Mouse (Mus musculus) liver, embryonic 15.5 days (tissue): ENCODE data around the gene Kcnk6. TPM values are rescaled to one million over a fixed set of nuclear protein-coding genes. Genes with fewer than 3 reads are reported as not detected.
"Not testable (repeated sequence)": the region's sequence is repeated elsewhere in the genome, so short reads cannot be mapped to it uniquely, and the experiment has no call there.

Experiments
- ATAC-seq: fragments of 200-750 bp; cut with Nextera tagmentation; 2 replicates; pipeline ENCODE4 v1.8.0; 2017; ENCODE audit warnings: moderate number of reproducible peaks, mild to moderate bottlenecking, moderate library complexity; ENCODE audit not compliant: insufficient read depth
- H3K27ac ChIP-seq: fragments of 300-500 bp; sonication (generic); replicated peaks from 2 replicates; pipeline ENCODE4 v1.5.1; 2015; ENCODE audit warnings: mild to moderate bottlenecking, inconsistent platforms
- H3K27me3 ChIP-seq: fragments of 300-500 bp; sonication (generic); 2 replicates; pipeline ENCODE4 v1.6.1; 2015; ENCODE audit warnings: mild to moderate bottlenecking, inconsistent platforms
- H3K36me3 ChIP-seq: fragments of 300-500 bp; sonication (generic); replicated peaks from 2 replicates; pipeline ENCODE4 v1.6.1; 2015; ENCODE audit warnings: moderate library complexity, mild to moderate bottlenecking, inconsistent platforms
- H3K4me1 ChIP-seq: fragments of 300-500 bp; sonication (generic); replicated peaks from 2 replicates; pipeline ENCODE4 v1.6.1; 2015; ENCODE audit warnings: inconsistent platforms
- H3K4me2 ChIP-seq: fragments of 300-500 bp; sonication (generic); 2 replicates; pipeline ENCODE4 v1.6.1; 2015; ENCODE audit warnings: moderate library complexity, mild to moderate bottlenecking, inconsistent platforms
- H3K4me3 ChIP-seq: fragments of 300-500 bp; sonication (generic); replicated peaks from 2 replicates; pipeline ENCODE4 v1.5.1; 2015; ENCODE audit warnings: mild to moderate bottlenecking, inconsistent platforms
- H3K9ac ChIP-seq: fragments of 300-500 bp; sonication (generic); 2 replicates; pipeline ENCODE4 v1.6.1; 2015; ENCODE audit warnings: moderate library complexity, mild to moderate bottlenecking, inconsistent platforms
- H3K9me3 ChIP-seq: fragments of 300-500 bp; sonication (generic); replicated peaks from 2 replicates; pipeline ENCODE4 v1.6.1; 2016; ENCODE audit warnings: inconsistent platforms
- WGBS: fragments of 180-500 bp; shearing (Covaris S2); methylation state at CpG from one replicate; pipeline ENCODE4 v1.1.7; 2015; ENCODE audit warnings: mixed read lengths; ENCODE audit not compliant: insufficient replicate concordance; 5-methylcytosine and 5-hydroxymethylcytosine counted together
- polyA plus RNA-seq: library from polyadenylated mRNA; unstranded; fragments of >200 nt; fragmentation: Nextera tagmentation; extraction: Ambion mirVana; gene quantifications from 2 replicates; pipeline ENCODE4 v1.2.1, GENCODE M21; 2015

Kcnk6 gene
- polyA plus RNA-seq, 1 experiment from 2014 or later, result 1.2 TPM

DNA sequence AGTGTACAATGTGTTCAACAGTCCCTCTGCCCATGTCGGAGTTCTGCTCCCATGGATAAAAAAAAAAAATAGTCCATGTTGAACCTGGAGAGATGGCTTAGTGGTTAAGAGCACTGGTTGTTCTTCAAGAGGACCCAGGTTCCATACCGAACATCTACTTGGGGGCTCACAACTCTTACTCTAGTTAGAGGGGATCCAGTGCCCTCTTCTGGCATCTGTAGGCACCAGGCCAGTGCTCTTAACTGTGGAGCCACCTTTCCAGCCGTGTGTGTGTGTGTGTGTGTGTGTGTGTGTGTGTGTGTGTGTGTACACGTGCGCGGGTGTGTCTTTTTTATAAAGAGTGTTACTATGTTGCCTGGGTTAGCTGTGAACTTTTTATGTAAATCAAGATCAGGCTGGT lies 29.7 kb downstream of the Kcnk6 start:
- Histone ChIP-seq H3K27me3 (no peaks in the 10 kb centered on the region), H3K4me2 (no peak overlapping the region), H3K9me3 (no peaks in the 10 kb centered on the region), H3K27ac (no peak overlapping the region), H3K4me3 (no peak overlapping the region), H3K36me3 (no peaks in the 10 kb centered on the region), H3K4me1 (no peaks in the 10 kb centered on the region), H3K9ac (no peak overlapping the region)
- 45% methylated on average over 6 of the region's 6 CpGs for WGBS
- no peak for ATAC-seq

GRCm38 (mm10) chr7:29194230-29194629 lies 38.1 kb downstream of the Kcnk6 start:
- H3K9me3 ChIP-seq, H3K4me2 ChIP-seq, H3K9ac ChIP-seq, H3K27me3 ChIP-seq, ATAC-seq, H3K27ac ChIP-seq, H3K4me1 ChIP-seq, H3K36me3 ChIP-seq, H3K4me3 ChIP-seq: not testable (repeated sequence)
- 79% methylated on average over 1 of the region's 1 CpGs for WGBS

DNA sequence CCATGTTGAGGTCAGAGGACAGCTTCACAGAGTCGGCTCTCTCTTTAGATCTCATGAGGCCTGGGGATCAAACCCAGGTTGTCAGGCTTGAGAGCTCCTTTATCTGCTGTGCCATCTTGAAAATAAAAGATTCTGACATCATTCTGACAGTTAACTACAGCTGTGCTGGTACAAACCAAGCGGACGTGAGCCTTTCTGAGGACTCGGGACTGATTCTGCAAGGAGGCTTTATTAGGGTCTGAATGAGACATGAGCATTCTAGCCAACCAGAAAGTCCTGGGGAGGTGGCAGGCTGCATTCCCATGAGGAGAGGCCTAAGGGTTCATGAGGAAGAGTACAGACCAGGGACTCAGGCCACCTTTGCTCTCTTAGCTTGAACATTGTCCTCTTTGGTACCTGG lies 51.0 kb downstream of the Kcnk6 start:
- H3K9ac ChIP-seq, ATAC-seq, H3K27me3 ChIP-seq, H3K4me3 ChIP-seq, H3K9me3 ChIP-seq, H3K27ac ChIP-seq: not testable (repeated sequence)
- H3K4me2 ChIP-seq, result peak overlapping the region; percentile 79; the same call in 1 of the 2 replicates
- 72% methylated on average over 4 of the region's 4 CpGs for WGBS
- H3K36me3 ChIP-seq, result peaks cover 14% of the 10 kb centered on the region
- H3K4me1 ChIP-seq, result peaks cover 27% of the 10 kb centered on the region

GRCm38 (mm10) chr7:29180854-29181236 lies 51.5 kb downstream of the Kcnk6 start:
- Histone ChIP-seq H3K4me2 (peak overlapping the region; percentile 79), H3K36me3 (peaks cover 19% of the 10 kb centered on the region), H3K27me3 (no peaks in the 10 kb centered on the region), H3K4me1 (peaks cover 27% of the 10 kb centered on the region), H3K4me3 (peak overlapping the region; percentile 79), H3K9ac (no peak overlapping the region), H3K27ac (peak overlapping the region; percentile 48; the same call in 1 of the 2 replicates), H3K9me3 (no peaks in the 10 kb centered on the region)
- WGBS, result 35% methylated on average over 5 of the region's 5 CpGs
- no peak for ATAC-seq

DNA sequence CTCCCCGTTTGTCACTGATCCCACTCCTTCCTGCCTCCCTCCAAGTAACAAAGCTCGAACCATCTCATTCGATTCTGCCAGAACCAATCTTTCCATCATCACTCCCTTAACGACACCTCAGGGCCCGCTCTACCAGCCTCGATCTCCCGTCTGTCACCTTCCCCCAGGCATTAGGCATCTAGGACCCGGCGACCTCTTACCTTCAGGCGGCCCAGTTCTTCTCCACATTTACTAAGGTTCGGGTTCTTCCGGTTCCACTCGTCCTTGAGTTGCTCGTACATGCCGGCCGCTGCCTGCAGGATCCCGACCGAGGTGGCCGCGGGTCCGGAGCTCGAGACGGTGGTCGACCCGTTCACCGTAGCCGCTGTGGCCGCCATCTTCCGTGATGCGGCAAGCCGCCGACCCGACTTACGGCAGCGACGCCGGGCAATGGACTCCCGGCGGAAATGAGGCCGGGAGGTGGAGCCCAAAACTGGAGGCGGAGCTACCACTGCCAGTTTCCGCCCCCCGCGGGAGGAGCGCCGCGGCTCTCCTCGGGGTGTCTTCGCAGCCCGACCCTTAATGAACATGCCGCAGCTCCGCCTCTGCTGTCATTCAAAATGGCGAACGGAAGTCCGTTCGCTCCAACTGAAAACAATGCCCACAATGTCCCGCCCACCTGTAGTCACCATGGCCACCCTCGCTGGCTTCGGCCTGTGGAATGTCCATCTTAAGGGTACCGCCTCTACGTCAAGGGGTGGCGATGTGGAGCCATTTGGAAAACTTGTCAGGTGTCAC lies 52.0 kb downstream of the Kcnk6 start, which contains the start of gene Psmd8:
Gene Psmd8 (minus strand): TSS at position 625 of the 777 bp plus-strand sequence.
- ATAC-seq, result peak; percentile 93
- Histone ChIP-seq H3K4me3 (peak within 1 kb of the TSS; percentile 79), H3K27me3 (no peaks in the 10 kb centered on the region), H3K36me3 (peaks cover 25% of the 10 kb centered on the region), H3K9me3 (no peaks in the 10 kb centered on the region), H3K27ac (peak within 1 kb of the TSS; percentile 70), H3K9ac (peak within 1 kb of the TSS; percentile 79), H3K4me2 (peak within 1 kb of the TSS; percentile 79), H3K4me1 (peaks cover 27% of the 10 kb centered on the region)
- under 1% methylated on average over 62 of the region's 62 CpGs for WGBS

- H3K4me3 ChIP-seq, result peak overlapping the region; percentile 79
- ATAC-seq, result no peak
- peak overlapping the region; percentile 79 for H3K9ac ChIP-seq
- H3K27me3 ChIP-seq, result no peaks in the 10 kb centered on the region
- peak overlapping the region; percentile 79 for H3K4me2 ChIP-seq
- no peaks in the 10 kb centered on the region for H3K9me3 ChIP-seq
- H3K36me3 ChIP-seq, result peaks cover 34% of the 10 kb centered on the region
- 11% methylated on average over 7 of the region's 7 CpGs for WGBS
- H3K4me1 ChIP-seq, result peaks cover 27% of the 10 kb centered on the region
- peak overlapping the region; percentile 70 for H3K27ac ChIP-seq
Observed at GRCm38 (mm10) chr7:29179323-29179722, 53.0 kb downstream of the Kcnk6 start.

DNA sequence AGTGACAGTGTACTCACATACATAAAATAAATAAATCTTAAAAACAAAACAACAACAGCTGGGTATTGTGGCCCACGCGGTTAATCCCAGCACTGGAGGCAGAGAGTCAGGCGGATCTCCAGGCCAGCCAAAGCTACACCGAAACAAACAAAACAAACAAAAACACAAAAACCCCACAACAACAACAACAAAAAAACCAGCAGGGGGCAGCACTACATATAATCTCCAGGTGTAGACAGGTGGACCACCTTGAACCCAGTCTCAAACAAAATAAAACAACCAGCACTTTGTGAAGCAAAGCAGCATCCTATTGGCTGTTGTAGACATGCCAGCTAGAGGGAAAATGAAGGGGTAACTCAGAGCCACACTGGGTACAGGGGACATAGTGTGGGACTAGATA lies 54.2 kb downstream of the Kcnk6 start:
- no peak overlapping the region for H3K27ac ChIP-seq
- peaks cover 8% of the 10 kb centered on the region for H3K27me3 ChIP-seq
- peaks cover 46% of the 10 kb centered on the region for H3K36me3 ChIP-seq
- H3K4me1 ChIP-seq, result peaks cover 27% of the 10 kb centered on the region
- H3K9me3 ChIP-seq, result no peaks in the 10 kb centered on the region
- no peak overlapping the region for H3K4me3 ChIP-seq
- 0 out of 2 replicates have a peak overlapping the region, but pooled peaks have one; percentile 79 for H3K4me2 ChIP-seq
- WGBS, result 84% methylated on average over 4 of the region's 4 CpGs
- no peak for ATAC-seq
- no peak overlapping the region for H3K9ac ChIP-seq

DNA sequence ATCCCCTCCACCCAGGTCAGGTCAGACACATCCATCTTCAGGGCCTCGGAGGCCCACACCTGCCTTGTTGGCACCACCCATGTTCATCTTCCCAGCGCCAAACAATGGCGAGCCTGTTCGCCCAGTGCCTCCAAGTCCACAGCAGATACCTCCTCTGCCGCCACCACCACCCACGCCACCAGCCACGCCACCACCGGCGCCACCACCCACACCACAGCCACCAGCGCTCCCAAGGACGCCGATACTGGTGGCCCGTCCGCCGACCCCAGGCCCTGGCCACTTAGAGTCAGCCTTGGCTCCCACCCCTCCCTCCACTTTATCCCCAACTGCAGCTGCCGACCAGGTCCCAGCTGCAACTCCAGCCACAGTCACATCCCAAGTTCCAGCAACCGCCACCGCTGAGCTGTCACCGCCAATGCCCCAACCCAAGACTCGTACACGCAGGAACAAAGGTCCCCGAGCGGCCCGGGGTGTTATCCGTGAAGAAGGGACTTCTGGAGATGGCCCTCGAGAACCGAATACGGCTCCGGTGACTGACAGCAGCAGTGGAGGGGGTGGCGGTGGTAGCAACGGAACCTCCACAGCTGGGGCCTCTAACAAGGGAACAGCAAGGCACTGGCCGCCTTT lies 59.8 kb downstream of the Kcnk6 start:
- peaks cover 36% of the 10 kb centered on the region for H3K4me1 ChIP-seq

More for the DNA sequence above, 59.8 kb downstream of the Kcnk6 start:
- no peak overlapping the region for H3K4me2 ChIP-seq
- WGBS, result 52% methylated on average over 32 of the region's 32 CpGs
- no peak overlapping the region for H3K9ac ChIP-seq
- no peak overlapping the region for H3K27ac ChIP-seq
- no peak overlapping the region for H3K4me3 ChIP-seq
- H3K27me3 ChIP-seq, result peaks cover 64% of the 10 kb centered on the region
- peaks cover 43% of the 10 kb centered on the region for H3K36me3 ChIP-seq
- no peaks in the 10 kb centered on the region for H3K9me3 ChIP-seq
- ATAC-seq, result no peak

Other genes starting within 250 kb of the Kcnk6 start
- gene Ryr1, start 107.3 kb downstream of the Kcnk6 start, polyA plus RNA-seq, result 0.36 and 0.37 TPM in 2 replicates
- gene Rasgrp4, start 97.7 kb downstream of the Kcnk6 start, polyA plus RNA-seq, result 0.79 and 0.96 TPM in 2 replicates
- 6.2 and 6.5 TPM in 2 replicates for gene Fam98c, start 76.3 kb downstream of the Kcnk6 start, polyA plus RNA-seq
- gene Ggn, start 62.3 kb downstream of the Kcnk6 start, polyA plus RNA-seq, result 0.05 TPM in 1 of 2 replicates, not detected in the other
- 0.13 and 0.21 TPM in 2 replicates for gene Spred3, start 62.1 kb downstream of the Kcnk6 start, polyA plus RNA-seq
- 110 and 112 TPM in 2 replicates for gene Psmd8, start 51.8 kb downstream of the Kcnk6 start, polyA plus RNA-seq
- gene Catsperg1, start 18.5 kb downstream of the Kcnk6 start, polyA plus RNA-seq, result 0.21 and 0.28 TPM in 2 replicates
- gene Yif1b, start 5.8 kb upstream of the Kcnk6 start, polyA plus RNA-seq, result 43.6 and 44.1 TPM in 2 replicates
- 4.2 and 6.3 TPM in 2 replicates for gene 2200002D01Rik, start 16.0 kb upstream of the Kcnk6 start, polyA plus RNA-seq
- 34.0 and 41.2 TPM in 2 replicates for gene Spint2, start 49.4 kb upstream of the Kcnk6 start, polyA plus RNA-seq
- 2.2 and 2.7 TPM in 2 replicates for gene Ppp1r14a, start 56.8 kb upstream of the Kcnk6 start, polyA plus RNA-seq
- gene Dpf1, start 71.4 kb upstream of the Kcnk6 start, polyA plus RNA-seq, result 1.7 and 2.3 TPM in 2 replicates